Mouse (Mus musculus) kidney, adult 2 months (tissue): Measurements from ENCODE around the gene Scarf2.

Experiments used
- CTCF ChIP-seq: fragments of 200-500 bp; conservative IDR thresholded peaks from 2 replicates; pipeline ENCODE4 v1.5.1; 2011; ENCODE audit warnings: low read depth, mild to moderate bottlenecking, control low read depth, low read length, moderate library complexity, mixed read lengths; ENCODE audit not compliant: insufficient read depth, insufficient read length
- POLR2A ChIP-seq: fragments of 200-500 bp; IDR thresholded peaks from one replicate; pipeline ENCODE4 v1.6.1; 2011; ENCODE audit warnings: low read depth, low read length, control low read depth

DNA sequence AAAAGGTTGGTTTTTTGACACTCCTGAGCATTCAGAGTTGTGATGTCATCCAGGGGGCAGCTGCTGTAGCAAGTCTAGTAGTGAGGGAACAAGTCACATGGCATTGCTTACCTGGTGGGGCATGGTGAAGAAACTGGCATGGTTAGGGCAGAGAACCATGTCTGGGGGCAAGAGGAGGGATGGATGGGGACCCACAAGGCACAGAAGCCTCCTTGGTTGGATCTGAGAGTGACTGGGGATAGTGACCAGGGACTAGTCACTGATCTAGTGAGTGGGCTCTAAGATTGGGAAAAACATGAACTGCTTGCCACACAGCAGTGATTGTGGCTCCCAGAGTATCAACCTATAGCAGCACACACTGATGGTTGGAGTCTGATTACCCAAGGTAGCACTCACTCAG, 2.5 kb downstream of the Scarf2 start:
- TF ChIP-seq POLR2A (no peak), CTCF (no peak)
